Mouse (Mus musculus): ENCODE results near the gene Dok3.

DNA sequence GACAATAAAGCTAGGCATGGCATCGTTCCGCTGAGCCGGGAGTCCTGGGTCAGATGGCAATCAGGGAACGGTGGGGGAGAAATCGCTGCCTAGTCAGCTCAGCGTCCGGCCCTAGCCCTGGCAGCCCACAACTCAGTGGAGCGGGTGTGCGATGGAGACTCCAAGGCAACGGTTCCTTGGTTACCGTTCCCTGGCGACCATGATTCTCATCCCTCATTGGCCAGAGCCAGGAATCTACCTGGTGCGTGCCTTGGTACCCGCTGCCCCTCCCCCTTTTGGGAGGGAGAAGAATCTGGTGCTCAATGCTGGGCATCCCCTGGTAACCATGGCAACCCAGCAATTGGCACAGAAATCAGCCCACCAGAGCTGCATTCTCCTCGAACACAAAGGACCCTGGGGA lies 45.5 kb downstream of the Dok3 start:
- TF ChIP-seq POLR2A (IDR thresholded peaks at IDR 0.05; ENCODE audit: low read depth, low read length) (no peak), CTCF (IDR thresholded peaks at IDR 0.05; ENCODE audit: extremely low read depth, insufficient read length, insufficient replicate concordance, low read depth, low read length) (no peak)
